Mouse (Mus musculus): Measurements from ENCODE around the gene Klhl31.

The Klhl31 gene

DNA sequence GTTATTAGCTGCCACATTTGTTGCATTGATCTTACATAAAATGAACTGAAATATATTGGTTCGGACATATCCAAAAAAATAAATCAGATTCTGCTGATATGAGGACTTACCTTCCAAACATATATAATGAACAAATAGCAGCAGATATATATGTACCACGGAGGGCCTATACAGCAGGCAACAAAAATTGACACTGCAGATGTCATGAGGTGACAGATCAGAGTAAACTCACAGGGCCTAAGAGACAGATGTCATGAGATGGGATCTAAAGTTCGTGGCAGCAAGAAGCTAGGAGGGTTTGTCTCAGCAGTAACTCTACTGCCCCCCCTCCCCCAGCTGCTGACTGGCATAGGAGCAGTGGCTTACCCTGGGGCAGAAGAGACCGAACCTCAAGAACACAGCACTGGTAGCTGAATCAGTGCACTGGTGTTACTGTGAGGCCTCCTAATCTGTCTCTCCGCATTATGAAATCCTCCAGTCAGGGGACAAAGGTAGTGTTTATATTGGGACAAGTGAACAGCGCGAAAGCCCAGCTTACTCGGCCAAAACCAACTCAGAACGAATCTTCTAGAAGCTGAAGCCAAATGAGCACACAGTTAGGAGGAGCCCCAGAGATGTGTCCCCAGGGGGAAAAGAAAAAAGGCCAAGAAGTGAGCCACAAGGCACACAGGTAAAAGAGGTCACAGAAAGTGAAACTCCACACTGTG, 71.3 kb downstream of the Klhl31 start:
- no peak for DNase-seq

GRCm38 (mm10) chr9:77708950-77709349, 72.7 kb downstream of the Klhl31 start:
- no peak for DNase-seq
